Mouse (Mus musculus) testis, postnatal 14 days (tissue): Measurements from ENCODE around the gene Pla2g12b.

Experiments
- DNase-seq: peaks from one replicate; pipeline ENCODE4 v3.0.0; 2021; ENCODE audit warnings: low spot score

The Pla2g12b gene

DNA sequence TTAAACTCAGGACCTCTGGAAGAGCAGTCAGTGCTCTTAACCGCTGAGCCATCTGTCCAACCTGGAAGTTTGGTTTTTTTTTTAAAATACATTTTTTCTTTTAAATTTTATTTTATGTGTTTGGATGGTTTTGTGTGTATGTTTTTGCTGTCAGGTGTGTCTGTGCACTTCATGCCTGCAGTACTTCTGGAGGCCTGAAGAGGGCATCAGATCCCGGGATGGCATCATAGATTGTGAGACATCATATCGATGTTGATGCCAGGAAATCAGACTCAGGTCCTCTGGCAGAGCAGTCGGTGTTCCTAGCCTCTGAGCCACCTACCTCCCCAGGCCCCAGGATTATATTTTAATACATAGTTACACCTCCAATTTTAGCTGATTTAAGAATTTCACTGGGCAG is 10.3 kb downstream of the Pla2g12b start:
- DNase-seq, result no peak

DNA sequence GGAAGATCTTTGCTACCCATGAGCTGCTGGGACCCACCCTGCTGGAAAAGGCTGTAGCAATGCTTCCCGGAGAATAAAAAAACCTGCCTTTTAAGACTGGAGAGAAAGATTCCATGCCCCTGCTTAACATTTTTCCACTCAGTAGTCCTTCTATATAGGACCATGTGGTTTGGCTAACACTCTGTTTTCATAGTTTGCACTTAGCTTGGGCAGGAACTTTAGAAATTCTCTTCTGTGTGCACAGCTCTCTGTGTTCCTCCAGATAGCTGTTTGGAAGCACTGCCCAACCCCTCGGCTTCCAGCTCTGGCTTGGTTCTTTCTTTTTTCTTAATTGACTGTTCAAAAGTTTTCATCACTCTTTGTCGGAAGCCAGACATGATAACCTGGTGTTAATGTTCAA is 13.2 kb downstream of the Pla2g12b start:
- DNase-seq, result no peak

DNA sequence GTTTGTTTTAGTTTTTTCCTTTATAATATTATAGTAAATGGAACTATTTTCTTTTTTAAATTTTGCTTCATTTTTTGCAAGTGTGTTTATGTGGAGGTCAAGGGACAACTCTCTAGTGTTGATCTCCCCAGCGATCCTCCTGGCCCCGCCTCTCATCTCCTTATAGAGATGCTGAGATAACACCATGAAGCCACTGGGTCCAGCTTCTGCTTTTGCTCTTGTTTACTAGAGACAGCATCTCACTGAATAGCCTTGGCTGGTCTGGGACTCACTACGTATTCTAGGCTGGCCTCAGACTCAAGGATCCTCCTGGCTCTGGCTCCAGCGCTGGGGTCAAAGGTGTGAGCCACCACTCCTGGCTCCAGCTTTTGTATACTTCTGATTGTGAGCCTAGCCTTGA is 16.1 kb downstream of the Pla2g12b start:
- no peak for DNase-seq

DNA sequence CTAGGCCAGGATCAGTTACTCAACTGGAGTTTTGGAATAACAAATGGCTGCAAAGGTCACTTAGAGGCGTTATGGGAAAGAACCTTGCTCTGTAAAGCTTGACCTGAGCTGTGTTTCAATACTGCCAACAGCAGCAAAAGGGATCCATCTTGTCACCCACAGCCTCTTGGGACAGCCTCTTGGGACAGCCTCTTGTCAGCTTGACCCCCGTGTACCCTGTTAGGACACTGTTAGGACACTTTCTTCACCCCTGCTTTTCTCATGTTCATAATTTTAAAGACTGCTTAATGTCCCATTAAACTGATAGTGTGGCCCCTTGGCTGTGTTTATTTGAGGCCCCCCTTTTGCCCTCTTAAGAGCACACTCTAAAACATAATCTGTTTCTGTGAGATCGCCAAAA is 21.0 kb downstream of the Pla2g12b start:
- DNase-seq, result no peak

DNA sequence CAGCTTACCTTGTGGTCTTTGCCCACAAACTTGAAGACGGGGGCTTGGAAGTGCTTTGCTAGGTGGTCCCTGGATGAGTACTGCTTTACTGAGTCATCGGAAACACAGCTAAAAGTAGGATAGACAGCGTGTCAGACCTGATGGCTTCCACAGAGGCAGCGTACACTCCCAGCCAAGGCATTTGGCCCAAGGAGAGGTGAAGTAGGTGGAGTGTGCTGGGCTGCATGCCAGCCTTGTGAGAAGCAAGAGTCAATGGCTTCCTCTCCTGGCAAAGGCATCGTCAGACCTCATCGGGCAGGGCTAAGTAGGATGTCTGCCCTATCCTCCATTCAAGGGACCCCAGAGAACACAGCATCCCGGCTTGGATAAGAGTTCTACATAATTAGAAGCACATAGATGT is 21.9 kb downstream of the Pla2g12b start:
- DNase-seq, result no peak

DNA sequence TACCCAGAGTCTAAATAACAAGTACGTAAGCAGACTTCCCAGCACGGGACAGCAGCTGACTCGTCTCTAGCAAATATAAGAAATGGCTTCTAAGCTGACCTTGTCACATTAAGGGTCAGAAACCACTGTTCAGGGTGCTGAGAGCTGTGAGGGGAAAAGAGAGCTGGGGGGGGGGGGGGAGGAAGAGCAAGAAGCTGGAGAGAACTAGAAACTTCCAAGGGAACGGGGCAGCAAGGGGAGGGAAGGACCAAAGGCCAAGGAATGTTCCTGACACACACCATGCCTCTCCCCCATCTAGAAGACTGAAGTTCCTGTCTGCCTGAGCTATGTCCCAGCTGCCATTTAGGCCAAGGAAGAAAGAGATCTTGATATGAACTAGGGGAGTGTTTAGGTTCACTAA is 22.9 kb downstream of the Pla2g12b start:
- DNase-seq, result no peak

DNA sequence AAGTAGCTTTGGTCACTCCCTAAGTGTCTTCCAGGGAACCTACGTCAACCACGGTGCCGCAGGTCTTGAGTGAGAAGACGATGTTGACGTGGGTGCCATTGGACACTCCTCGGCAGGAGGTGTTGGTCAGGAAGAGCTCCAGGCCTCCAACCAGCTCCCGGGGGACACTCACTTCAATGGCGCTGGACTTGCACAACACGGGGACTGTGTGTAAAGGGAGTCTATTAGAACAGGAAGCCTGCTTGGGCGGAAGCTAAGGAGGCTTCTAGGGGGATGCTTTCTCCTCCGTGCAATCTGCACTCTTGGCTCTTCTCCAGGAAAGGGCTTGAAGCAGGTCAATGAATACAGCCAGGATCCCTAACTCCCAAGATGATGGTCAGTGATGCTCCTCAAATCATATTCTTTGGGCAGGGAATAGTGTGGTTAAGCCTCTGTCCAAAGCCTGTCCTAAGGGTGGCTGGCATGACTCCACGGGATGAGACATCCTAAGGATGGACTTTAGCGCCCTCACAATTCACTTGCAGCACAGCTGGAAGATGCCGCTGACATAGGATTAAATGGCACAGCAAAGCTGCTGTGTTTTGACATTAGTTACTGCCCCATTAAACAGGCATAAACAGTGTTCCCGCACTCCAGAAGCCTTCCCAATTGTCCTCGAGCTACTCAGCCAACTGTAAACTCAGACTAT is 26.1 kb downstream of the Pla2g12b start:
- DNase-seq, result no peak

DNA sequence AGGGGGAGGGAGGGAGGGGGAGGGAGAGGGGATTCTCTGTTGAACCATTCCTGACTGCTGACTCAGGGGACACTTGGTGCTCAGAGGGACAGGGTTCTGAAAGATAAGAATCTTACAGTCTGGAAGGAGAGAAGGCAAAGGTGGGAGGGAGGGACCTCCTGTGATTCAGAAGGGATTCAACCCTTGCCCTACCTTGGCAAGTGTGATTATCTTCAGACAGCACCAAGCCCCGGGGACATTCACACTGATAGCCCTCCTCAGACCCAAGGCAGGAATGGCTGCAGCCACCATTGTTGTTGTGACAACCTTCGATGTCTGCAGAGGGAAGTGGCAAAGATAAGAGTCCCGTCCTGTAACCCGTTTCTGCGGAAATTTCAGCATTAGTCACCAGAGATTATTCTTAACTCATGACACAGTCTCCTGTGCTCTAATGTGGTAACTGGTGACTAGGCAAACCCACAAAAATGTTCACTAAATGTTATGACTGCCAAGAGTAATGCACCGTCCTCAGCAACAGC is 27.3 kb downstream of the Pla2g12b start:
- no peak for DNase-seq

DNA sequence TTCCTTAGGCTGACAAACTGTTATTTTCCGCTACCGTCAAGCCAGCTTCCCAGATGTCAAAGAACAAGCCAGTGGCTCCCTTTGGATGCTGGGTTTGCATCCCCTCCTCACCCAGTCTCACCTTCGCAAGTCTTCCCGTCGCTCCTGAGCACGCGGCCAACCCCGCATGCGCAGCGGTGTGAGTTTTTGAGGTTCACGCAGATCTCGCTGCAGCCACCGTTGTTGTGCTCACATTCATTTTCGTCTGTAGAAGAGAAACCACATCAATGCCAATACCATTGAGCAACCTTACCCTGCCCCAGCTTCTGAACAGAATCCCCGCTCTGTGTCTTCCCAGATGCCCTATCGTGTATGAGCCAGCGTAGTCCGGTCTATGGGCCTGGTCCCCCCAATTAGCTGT is 32.3 kb downstream of the Pla2g12b start:
- DNase-seq, result no peak

DNA sequence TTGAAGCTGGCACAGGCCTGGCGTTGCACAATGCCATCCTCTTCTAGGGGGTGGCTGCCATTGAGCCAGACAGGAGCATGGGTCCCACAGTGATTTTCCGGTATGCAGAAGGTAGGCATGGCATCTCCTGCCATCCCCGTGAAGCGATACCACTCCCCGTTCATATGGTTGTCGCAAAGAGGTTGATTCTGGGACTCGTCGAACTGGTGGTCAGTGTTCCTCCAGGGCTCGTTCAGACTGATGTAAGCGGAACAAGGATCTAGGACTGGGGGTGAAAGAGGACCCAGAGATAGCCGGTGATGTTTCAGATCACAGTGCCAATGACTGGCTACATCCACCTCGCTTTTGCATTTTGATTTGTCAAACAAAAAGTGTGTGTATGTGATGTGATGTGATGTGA is 35.2 kb downstream of the Pla2g12b start:
- no peak for DNase-seq

DNA sequence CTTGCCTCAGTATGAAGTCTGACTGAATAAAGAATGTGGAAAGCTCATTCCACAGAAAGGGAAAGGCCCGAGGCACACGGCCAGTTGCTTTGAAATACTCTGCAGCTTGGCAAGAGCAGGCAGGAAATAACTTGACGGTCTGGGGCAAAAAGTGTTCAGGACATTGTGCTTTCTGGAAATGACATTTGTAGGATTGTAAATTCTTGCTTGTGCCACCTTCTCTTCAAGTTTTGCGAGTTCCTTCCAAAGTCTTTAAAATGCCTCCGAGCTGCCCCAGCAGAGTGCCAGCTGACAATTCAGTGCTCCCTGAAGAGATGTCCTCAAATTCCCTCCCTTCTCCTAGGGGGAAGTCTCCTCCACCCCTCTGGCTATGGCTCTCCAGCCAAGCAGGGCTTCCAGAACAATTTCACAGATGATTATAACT is 36.1 kb downstream of the Pla2g12b start:
- DNase-seq, result no peak

DNA sequence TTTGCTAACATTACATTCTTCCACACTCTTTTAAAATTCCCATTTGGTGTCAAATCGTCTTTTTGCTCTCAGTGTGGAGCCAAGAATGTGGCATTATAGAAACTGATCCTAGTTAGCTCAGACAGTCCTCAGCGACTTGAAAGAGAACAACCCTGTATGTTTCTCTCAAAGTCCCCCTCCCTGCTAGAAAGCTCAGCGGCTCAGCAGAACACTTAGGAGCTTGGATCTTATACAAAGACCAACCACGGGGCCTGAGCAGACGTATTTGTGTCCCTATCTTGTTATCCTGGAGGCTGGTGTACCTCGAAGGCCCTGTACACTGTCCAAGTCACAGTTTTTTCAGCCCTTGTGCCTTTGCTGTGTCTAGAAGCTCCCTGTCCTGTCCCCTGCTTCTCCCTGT is 36.7 kb downstream of the Pla2g12b start:
- DNase-seq, result no peak

DNA sequence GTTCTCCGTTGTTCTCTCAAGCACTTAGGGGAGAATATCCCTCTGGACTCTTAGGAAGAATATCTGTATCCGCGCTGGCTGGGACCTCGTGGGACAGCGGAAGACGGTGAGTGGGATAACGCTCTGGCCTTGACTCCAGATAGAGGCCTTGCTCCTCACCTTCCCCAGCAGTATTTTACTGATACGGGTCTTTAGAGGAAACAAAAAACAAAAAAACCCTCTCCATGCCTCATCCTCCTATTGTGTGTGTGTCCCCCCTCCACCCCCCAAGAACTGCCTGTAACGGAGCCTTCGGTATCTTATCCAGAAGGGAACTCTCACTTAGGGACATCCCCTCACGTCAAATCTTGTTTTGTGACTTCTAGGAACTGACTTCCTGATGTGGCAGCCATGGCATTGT is 38.3 kb downstream of the Pla2g12b start, which contains the start of gene Oit3:
Gene Oit3, minus strand, starts transcription at position 44 of the 400 bp plus-strand sequence.
- no peak for DNase-seq

DNA sequence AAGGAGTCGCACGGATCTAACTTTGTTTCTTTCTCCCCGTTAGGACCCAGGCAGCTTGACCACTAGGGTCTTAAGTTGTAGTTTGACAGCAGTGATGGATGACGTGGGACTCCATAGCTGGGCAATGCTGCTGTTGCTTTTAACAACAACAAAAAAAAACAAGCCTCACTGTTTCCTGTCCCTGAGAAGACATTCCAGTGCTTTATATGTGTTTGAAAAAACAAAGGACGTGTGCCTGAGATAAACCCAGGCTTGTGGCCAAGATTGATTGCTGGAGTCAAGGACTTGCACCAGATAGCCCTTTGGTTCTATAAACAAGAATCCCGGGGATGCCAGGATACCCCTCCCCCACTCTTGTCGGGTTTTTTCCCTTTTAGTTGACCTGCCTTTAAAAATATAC is 39.8 kb downstream of the Pla2g12b start:
- DNase-seq, result peak; percentile 22

DNA sequence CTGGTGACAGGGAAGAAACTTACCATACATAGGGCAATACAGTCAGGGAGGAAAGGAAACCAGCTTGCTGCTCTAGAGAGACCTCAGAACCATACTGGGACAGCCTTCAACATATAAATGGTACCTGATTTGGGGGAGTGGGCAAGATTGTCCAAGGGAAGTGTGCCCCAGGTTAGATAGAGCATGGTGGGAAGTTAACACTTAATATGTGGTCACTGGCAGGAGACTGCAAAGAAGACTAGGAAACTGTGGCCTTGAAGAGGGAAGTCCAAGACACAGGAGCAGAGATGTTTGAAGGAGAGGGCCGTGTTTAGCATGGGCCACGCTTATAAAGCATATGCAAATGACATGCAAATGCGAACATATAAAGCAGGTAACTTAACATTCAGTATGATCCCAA is 40.6 kb downstream of the Pla2g12b start:
- no peak for DNase-seq

DNA sequence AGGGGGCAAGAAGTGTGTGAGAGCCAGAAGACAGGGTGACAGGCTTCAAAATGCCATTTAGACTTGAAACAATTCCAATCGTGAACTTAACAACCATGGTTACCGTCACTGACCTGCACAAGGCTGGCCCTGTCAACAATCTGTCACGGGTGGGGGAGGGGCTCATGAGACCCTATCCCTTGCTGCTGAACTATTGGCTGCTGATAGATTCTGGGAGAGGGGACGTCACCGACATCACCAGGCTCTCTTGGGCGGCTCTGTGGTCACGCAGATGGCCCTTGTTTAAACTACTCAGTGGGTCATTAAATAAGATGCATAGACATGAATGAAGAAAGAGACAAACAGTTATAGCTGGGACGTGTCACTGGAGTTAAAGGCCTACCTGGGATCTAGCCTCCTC is 41.2 kb downstream of the Pla2g12b start:
- DNase-seq, result no peak

DNA sequence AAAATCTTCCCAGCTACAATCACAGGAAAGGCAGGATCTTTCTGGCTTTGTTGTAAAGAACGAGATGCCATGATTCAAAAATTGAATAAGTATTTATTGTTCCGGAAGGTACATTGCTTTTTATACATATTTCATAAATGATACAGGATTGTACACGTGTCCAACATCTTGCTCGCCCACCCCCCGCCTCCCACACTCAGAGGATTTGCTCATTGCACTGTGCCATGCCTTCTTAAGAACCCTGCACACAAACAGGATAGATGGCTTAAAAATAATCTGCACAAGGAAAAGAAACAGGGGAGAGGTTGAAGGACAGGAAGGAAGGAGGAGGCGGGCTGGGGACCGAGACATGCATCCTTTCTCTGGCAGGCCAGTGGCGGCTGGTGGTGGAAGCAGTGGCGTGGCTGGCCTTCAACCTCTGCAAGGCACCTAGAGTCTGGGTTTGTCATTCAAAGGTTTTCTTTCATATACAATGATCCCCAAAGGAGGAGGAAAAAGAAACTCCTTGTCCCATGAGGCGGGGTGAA is 43.5 kb downstream of the Pla2g12b start:
- no peak for DNase-seq

DNA sequence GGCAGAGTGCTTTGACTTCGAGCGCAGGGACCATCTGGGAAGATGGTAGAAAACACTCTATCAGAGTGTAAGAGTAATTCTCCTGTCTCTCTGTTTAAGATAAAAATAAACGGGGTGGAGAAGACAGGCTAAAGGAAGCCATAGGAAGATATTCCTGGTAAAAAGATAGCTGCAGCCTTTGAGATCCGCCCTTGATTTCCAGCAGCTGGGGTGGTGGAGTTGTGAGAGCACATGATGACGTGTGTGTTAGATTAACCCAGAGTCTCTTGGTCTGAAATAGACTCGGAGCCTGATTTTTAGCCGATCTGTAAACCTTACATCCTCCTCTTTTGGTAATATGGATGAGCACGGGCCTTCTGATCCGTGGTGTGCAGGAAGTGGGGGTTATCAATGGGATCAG is 44.1 kb downstream of the Pla2g12b start:
- no peak for DNase-seq

DNA sequence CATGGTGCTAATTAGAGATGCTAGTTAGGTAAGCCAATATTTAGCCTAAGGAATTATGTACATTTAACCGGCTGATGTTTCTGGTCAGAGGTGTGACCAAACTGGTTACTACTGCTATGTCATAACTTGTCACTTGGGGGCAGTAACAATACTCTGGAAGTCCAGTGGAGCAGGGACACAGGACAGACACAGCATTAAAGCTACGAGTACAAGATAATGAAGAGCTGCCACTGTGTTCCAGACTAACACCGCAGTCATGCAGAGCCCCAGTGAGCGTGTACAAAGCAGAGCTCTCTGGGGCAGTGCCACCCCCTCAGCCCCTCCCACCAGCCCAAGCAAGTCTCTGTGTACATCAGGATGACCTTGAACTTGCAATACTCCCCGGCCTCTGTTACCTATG is 48.4 kb downstream of the Pla2g12b start:
- no peak for DNase-seq

DNA sequence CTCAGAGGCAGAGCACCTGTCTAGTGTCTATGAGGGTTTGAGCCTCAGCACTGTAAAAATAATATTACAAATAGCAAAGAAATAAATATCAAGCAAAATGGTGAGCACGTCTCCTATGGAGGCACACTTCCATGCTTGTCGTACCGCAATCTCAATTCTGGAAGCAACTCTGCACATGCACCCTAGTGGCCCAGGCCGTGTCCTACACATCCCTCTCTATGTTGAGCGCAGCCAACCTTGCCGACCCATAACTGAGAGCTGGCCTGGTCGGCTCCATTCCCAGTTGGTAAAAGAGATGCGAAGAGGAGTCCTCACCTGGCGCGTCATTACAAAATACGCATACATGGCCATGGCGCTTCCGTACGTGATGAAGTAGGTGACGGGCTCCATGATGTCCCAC is 51.2 kb downstream of the Pla2g12b start:
- DNase-seq, result no peak

DNA sequence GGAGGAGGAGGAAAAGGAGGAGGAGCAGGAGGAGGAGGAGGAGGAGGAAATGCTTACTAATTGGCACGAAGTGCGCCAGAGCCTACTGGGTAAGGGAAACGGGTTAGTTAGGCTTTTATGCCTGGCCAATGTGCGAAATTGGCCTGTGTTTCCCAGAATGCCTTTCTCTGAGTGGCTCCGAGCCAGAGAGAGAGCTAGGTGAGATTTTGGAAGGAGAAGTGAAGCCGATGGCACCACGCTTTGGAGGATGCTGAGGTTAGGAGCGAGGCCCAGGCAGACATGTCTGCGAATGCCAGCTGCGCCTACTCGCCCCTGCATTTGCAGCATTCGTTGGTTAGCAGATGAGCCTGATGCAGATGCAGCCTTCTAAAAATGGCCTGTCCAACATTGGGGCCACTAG is 56.3 kb downstream of the Pla2g12b start:
- no peak for DNase-seq

DNA sequence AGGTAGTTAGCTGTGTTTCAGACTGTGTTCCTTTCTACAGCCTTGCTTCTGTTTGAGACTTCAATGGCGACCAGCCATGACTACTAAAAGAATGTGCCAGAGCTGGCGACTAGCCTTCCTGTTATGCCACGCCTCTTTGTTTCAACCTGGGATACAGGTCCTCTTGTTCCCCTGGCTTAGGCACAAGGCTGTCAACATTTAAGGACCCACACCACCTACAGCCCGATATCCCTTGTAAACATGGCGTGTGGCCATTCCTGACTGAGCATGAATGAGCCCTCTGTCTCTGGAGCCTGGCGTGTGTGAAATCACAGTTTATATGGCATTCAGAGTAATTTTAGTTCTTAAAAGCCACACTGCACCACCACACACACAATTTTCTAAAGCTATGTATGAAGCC is 58.8 kb downstream of the Pla2g12b start:
- DNase-seq, result no peak

DNA sequence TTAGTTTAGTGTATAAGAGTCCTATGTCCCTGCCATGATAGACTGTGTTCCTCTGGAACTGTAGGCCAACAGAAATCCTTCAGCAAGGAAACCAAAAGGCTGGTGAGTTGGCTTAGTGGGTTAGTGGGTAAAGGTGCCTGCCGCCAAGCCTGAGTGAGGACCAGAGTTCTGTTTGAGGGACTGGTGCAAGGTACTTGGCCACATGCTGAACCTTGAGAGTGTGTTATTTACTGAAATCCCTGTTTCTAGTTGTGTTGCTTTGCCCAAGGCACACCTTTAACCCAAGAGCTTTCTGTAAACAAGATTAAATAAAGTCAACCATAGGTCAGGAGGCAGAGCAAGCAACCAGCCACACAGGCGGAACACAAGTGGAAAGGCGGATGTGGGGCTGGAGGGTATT is 62.1 kb downstream of the Pla2g12b start:
- DNase-seq, result no peak

DNA sequence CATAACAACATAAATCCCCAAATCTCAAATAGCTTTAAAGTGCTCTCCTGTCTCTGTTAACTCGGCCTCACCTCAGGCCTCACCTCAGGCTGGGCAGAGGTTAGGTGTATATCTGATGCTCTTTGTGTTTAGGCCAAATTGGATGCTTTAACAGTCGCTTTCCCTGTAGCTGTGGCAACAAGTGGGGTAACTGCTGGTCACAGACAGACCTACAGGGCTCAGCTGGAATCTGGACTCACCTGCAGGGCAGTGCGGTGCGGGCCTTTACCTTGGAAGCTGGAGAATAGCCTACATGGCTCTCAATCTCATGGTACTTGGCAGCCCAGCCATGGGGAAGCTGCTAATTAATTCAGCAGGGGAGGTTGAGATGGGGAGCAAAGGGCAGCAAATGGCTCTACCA is 63.2 kb downstream of the Pla2g12b start:
- DNase-seq, result no peak
